Mouse (Mus musculus): ENCODE data around the gene Mgll. TPM values are rescaled to one million over a fixed set of nuclear protein-coding genes. Genes with fewer than 3 reads are reported as not detected.
A peak's percentile ranks its signal among the peaks of the same experiment; 100 is the strongest.

Gene Mgll
- polyA plus RNA-seq, 1 experiment from 2014 or later: 38.6 TPM

DNA sequence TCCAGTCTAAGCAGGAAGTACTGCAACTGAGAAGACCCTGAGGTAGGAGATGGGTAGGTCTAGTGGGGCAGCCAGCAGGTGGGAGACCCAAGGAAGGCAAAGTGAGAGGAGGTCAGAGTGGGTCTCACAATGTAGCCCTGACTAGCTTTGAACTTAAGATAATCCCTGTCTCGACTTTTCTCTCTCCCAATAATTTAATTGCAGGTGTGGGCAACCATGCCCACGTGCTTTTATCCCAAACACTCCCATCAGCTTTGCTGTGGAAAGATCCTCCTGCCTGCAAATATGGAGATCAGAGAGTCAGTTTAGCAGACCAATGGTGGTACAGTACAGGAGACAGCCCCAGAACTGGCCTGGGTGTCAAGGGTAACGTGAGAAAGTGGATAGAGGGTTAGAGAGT lies 116.0 kb downstream of the Mgll start:
- Histone ChIP-seq H3K9me3 (replicated peaks) (no peaks in the 10 kb centered on the region), H3K4me1 (peaks cover 19% of the 10 kb centered on the region), H3K4me2 (peak overlapping the region; percentile 82), H3K4me3 (replicated peaks) (peak overlapping the region; percentile 95; the same call in 1 of the 2 replicates), H3K27ac (no peak overlapping the region), H3K27me3 (no peaks in the 10 kb centered on the region), H3K36me3 (peaks cover 43% of the 10 kb centered on the region), H3K9ac (no peak overlapping the region)
- no peak for ATAC-seq (replicated peaks; ENCODE audit: low FRiP score)
- 85% methylated on average over 3 of the region's 3 CpGs for WGBS

GRCm38 (mm10) chr6:88840791-88841513 lies 116.7 kb downstream of the Mgll start:
- H3K36me3 ChIP-seq: peaks cover 36% of the 10 kb centered on the region
- 57% methylated on average over 9 of the region's 9 CpGs for WGBS
- no peak for ATAC-seq (replicated peaks; ENCODE audit: low FRiP score)
- peak overlapping the region; percentile 82 for H3K4me2 ChIP-seq
- H3K9ac ChIP-seq: peak overlapping the region; percentile 81
- H3K4me3 ChIP-seq (replicated peaks): peak overlapping the region; percentile 95
- no peaks in the 10 kb centered on the region for H3K27me3 ChIP-seq
- H3K4me1 ChIP-seq: peaks cover 19% of the 10 kb centered on the region
- no peaks in the 10 kb centered on the region for H3K9me3 ChIP-seq (replicated peaks)
- H3K27ac ChIP-seq: peak overlapping the region; percentile 93

GRCm38 (mm10) chr6:88841514-88841780 lies 117.2 kb downstream of the Mgll start:
- Histone ChIP-seq H3K9me3 (replicated peaks) (no peaks in the 10 kb centered on the region), H3K36me3 (peaks cover 31% of the 10 kb centered on the region), H3K4me1 (peaks cover 19% of the 10 kb centered on the region), H3K9ac (peak overlapping the region; percentile 81), H3K4me2 (peak overlapping the region; percentile 82), H3K4me3 (replicated peaks) (peak overlapping the region; percentile 95), H3K27me3 (no peaks in the 10 kb centered on the region), H3K27ac (peak overlapping the region; percentile 93)
- under 1% methylated on average over 22 of the region's 22 CpGs for WGBS
- no peak; the same call in 1 of the 2 replicates for ATAC-seq (replicated peaks; ENCODE audit: low FRiP score)

GRCm38 (mm10) chr6:88841781-88842689 lies 117.8 kb downstream of the Mgll start, which contains the start of gene Abtb1:
TSS of gene Abtb1 (minus strand) at chr6:88841984.
- peaks cover 25% of the 10 kb centered on the region for H3K36me3 ChIP-seq
- no peaks in the 10 kb centered on the region for H3K9me3 ChIP-seq (replicated peaks)
- H3K9ac ChIP-seq: peak within 1 kb of the TSS; percentile 83
- WGBS: under 1% methylated on average over 72 of the region's 72 CpGs
- peak; percentile 96 for ATAC-seq (replicated peaks; ENCODE audit: low FRiP score)
- H3K4me3 ChIP-seq (replicated peaks): peak within 1 kb of the TSS; percentile 95
- H3K27ac ChIP-seq: peak within 1 kb of the TSS; percentile 93
- peak within 1 kb of the TSS; percentile 82 for H3K4me2 ChIP-seq
- peaks cover 19% of the 10 kb centered on the region for H3K4me1 ChIP-seq
- no peaks in the 10 kb centered on the region for H3K27me3 ChIP-seq

- Histone ChIP-seq H3K27ac (peak overlapping the region; percentile 93), H3K9me3 (replicated peaks) (no peaks in the 10 kb centered on the region), H3K4me2 (peak overlapping the region; percentile 82), H3K4me3 (replicated peaks) (peak overlapping the region; percentile 95), H3K9ac (peak overlapping the region; percentile 83), H3K36me3 (peaks cover 18% of the 10 kb centered on the region), H3K4me1 (peaks cover 19% of the 10 kb centered on the region), H3K27me3 (no peaks in the 10 kb centered on the region)
- WGBS: under 1% methylated on average over 26 of the region's 32 CpGs
- ATAC-seq (replicated peaks; ENCODE audit: low FRiP score): no peak; the same call in none of the 2 replicates
These were observed 118.5 kb downstream of the Mgll start for GRCm38 (mm10) chr6:88842731-88843151.

GRCm38 (mm10) chr6:88843241-88843640 lies 119.0 kb downstream of the Mgll start:
- 72% methylated on average over 7 of the region's 7 CpGs for WGBS
- ATAC-seq (replicated peaks; ENCODE audit: low FRiP score): no peak

DNA sequence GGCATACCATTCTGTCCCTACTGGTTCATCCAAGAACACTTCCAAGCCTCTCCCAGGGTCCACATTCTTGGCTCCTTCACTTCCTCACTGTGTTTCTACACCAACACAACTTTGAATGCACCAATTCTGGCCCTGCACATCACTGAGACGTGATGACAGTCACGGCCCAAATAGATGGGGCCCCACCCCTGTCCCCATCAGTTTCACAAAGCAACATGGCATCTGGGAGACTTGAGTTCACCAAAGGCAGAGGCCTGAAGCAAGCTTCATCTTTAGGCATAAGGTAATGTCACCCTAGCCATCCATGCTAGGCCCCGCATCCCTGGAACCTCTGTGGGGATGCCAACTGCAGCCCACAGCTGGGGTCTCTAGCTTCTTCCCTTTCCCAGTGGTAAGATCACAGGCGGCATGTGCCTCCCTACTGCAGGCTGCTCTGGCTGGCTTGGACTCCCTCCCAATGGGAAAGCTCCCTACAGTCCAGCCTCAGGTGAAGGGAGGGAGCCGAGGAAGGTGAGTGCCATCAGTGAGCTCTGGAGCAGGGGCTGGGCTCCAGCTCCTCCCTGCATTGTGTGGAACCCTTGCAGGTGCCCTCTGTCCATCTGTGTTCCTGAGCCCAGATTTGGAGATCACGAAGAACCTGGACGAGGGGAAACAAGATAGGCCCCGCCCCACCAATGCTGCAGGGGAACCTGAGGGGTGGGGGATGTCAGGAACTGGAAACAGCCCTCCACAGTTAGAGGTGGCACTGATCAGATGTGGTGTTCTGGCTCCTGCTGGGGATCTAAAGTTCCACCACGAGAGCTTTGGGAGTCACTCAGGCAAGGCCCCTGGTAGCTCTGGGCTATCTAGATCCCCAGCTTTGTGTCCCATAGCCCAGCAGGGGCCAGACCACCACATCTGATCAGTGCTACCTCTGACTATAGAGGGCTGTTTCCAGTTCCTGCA lies 119.8 kb downstream of the Mgll start:
- no peak overlapping the region for H3K4me2 ChIP-seq
- WGBS: 82% methylated on average over 9 of the region's 9 CpGs

More at GRCm38 (mm10) chr6:88843241-88843640, 119.0 kb downstream of the Mgll start:
- H3K4me3 ChIP-seq (replicated peaks): peak overlapping the region; percentile 95
- peak overlapping the region; percentile 82 for H3K4me2 ChIP-seq
- peaks cover 13% of the 10 kb centered on the region for H3K36me3 ChIP-seq
- H3K4me1 ChIP-seq: peaks cover 19% of the 10 kb centered on the region
- no peaks in the 10 kb centered on the region for H3K27me3 ChIP-seq
- H3K9ac ChIP-seq: peak overlapping the region; percentile 83
- H3K9me3 ChIP-seq (replicated peaks): no peaks in the 10 kb centered on the region
- peak overlapping the region; percentile 93 for H3K27ac ChIP-seq

DNA sequence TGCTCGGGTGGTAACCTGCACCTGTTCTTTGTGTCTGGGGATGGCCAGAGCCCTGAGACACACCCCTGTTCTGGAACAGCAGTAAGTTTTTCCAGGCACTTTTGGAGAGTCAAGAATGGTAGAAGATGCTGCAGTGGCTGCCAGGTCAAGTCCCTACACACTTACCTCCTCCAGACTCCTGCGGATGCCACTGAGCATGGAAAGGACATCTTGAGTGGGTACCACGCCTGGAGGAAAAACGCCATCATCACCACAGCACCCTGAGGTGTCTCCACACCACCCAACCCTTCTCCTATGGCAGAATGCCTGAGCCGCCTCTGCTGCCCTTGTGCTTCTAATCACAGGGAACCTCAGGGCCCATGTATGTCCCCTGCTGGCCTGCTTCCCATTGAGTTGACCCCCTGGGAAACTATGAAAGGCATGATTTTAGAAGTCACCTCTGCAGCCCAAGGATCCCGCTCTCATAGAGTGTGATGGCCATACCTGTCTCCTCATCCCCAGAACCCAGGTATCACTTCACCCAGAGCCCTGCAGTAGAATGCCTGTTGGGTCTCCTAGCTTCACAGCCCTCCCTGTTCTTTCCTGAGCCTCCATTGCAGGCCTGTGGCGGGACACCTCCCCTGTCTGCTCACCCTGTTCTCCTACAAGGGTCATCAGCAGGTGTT lies 120.8 kb downstream of the Mgll start:
- Histone ChIP-seq H3K27ac (no peak overlapping the region), H3K27me3 (no peaks in the 10 kb centered on the region), H3K36me3 (no peaks in the 10 kb centered on the region), H3K9ac (no peak overlapping the region), H3K4me2 (no peak overlapping the region), H3K9me3 (replicated peaks) (no peaks in the 10 kb centered on the region), H3K4me1 (peaks cover 19% of the 10 kb centered on the region), H3K4me3 (replicated peaks) (no peak overlapping the region)
- WGBS: 87% methylated on average over 7 of the region's 7 CpGs
- ATAC-seq (replicated peaks; ENCODE audit: low FRiP score): no peak

More for the DNA sequence above, 119.8 kb downstream of the Mgll start:
- Histone ChIP-seq H3K9ac (no peak overlapping the region), H3K9me3 (replicated peaks) (no peaks in the 10 kb centered on the region), H3K27ac (no peak overlapping the region), H3K4me3 (replicated peaks) (no peak overlapping the region), H3K36me3 (peaks cover 5% of the 10 kb centered on the region), H3K27me3 (no peaks in the 10 kb centered on the region), H3K4me1 (peaks cover 19% of the 10 kb centered on the region)
- ATAC-seq (replicated peaks; ENCODE audit: low FRiP score): no peak

DNA sequence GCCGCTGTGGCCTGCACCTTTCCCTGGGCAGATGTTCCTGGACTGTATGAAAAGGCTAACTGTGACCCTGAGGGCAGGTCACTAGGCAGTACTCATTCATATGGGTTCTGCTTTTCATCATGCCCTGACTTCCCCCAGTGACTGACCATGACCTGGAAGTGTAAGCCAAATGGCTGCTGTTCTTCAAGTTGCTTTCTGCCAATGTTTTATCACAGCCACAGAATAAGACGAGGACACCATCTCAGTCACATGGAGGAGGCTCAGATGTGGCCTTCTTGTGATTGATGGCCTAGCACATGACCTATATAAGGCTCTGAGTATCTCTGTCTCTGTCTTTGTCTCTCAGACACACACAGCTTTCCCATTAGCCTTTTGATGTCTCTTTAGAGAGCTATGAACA lies 123.4 kb downstream of the Mgll start:
- Histone ChIP-seq H3K4me3 (replicated peaks) (no peak overlapping the region), H3K36me3 (no peaks in the 10 kb centered on the region), H3K9ac (no peak overlapping the region), H3K9me3 (replicated peaks) (0 out of 2 replicates have a peak, but pooled peaks cover 3% of the 10 kb centered on the region), H3K4me2 (no peak overlapping the region), H3K27me3 (no peaks in the 10 kb centered on the region), H3K4me1 (peaks cover 10% of the 10 kb centered on the region), H3K27ac (no peak overlapping the region)
- ATAC-seq (replicated peaks; ENCODE audit: low FRiP score): no peak
- whole genome bisulfite sequencing: 69% methylated on average over 2 of the region's 2 CpGs

DNA sequence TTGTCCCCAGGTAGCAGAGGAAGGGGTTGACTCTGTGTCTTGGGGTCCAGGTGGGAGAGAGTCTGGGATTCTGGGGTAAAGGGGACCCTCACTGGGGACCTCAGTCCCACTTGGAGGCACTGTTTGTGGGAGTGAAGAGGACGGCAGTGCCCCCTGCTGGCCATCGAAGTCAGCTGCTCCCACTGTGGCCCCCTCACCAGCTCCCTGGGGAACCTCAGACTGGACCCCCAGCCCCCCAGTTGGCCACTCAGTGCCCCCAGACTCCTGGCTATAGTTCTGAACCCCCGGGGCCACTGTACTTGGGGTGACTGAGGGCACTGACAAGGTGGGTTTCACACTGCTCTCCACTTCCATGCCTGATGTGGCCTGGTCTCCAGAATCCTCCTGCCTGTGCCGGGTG lies 125.1 kb downstream of the Mgll start:
- Histone ChIP-seq H3K9me3 (replicated peaks) (0 out of 2 replicates have a peak, but pooled peaks cover 3% of the 10 kb centered on the region), H3K27me3 (no peaks in the 10 kb centered on the region), H3K9ac (no peak overlapping the region), H3K4me2 (no peak overlapping the region), H3K4me3 (replicated peaks) (no peak overlapping the region), H3K36me3 (no peaks in the 10 kb centered on the region), H3K27ac (no peak overlapping the region), H3K4me1 (no peaks in the 10 kb centered on the region)
- no peak for ATAC-seq (replicated peaks; ENCODE audit: low FRiP score)
- 62% methylated on average over 4 of the region's 4 CpGs for WGBS

- no peak for ATAC-seq (replicated peaks; ENCODE audit: low FRiP score)
- Histone ChIP-seq H3K27me3 (no peaks in the 10 kb centered on the region), H3K4me1 (no peaks in the 10 kb centered on the region), H3K4me2 (no peak overlapping the region), H3K9ac (no peak overlapping the region), H3K27ac (no peak overlapping the region), H3K9me3 (replicated peaks) (0 out of 2 replicates have a peak, but pooled peaks cover 3% of the 10 kb centered on the region), H3K36me3 (no peaks in the 10 kb centered on the region), H3K4me3 (replicated peaks) (no peak overlapping the region)
- 86% methylated on average over 7 of the region's 7 CpGs for WGBS
These were observed 125.8 kb downstream of the Mgll start for GRCm38 (mm10) chr6:88850034-88850433.
